Mouse (Mus musculus): ENCODE measurements around the gene Tigit.

Gene Tigit

GRCm38 (mm10) chr16:43662124-43663004 is 1.6 kb downstream of the Tigit start:
- 94% methylated on average over 10 of the region's 10 CpGs for WGBS

DNA sequence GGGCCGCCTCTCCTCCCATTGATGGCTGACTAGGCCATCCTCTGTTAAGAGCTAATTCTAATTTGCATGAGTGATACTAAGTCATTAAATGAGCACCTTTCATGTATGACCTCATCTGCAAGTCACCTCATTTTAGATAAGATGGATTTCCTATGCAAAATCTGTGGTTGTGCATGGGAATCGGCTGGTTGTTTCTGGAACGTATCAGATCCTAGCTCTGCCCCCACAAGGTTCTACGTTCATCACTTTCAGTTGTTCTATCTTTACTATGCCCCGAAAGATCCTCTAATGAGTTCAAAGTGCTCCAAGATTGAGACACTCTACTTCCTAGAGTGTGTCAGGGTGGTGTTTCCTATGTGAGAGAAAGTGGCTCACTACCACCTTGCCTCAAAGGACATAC is 2.4 kb downstream of the Tigit start:
- 95% methylated on average over 5 of the region's 5 CpGs for WGBS

DNA sequence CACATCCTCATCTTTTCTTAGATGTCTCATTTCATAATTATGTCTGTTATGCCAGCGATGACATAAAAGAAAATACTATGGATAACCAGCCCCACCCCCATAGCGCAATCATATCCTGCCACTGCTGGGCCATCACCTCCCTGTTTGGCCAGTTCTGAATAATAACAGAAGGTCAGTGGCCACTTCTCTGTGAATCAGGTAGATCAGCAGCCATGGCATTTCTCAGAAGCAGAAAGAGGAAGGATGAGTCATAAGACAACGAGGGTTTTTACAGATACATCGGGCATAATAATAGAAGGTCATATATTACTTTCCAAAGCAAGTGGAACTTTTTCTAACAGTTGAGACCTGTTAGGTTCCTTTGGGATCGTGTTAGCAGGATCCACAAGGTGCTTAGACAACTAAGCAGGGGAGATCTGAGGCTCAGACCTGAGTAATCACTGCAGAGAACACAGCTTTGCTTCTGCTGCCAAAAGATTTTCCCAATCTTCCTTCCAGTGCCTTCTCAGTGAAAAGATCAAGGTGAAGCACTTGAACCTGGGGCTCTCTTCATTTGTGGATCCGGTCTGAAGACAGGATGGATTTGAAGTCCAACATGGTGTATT is 8.7 kb downstream of the Tigit start:
- 85% methylated on average over 6 of the region's 6 CpGs for WGBS

DNA sequence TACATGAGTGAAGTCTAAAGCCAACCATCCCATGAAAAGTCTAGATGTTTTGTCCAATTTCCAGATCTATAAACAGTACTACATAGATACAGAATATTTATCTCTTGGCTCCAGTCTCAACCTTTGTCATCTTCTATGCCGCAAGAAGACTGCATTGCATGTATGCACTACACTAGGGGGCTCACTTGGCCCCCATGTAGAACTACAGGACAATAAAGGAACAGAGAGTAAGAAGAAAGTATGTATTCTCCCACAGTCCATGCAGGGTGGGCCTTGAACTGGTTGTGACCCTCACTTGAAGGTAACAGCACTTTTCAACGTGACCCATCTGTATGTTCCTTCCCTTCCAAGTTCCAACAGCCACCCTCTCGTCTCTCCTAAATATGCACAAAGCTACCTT is 9.7 kb downstream of the Tigit start:
- 90% methylated on average over 3 of the region's 3 CpGs for WGBS

DNA sequence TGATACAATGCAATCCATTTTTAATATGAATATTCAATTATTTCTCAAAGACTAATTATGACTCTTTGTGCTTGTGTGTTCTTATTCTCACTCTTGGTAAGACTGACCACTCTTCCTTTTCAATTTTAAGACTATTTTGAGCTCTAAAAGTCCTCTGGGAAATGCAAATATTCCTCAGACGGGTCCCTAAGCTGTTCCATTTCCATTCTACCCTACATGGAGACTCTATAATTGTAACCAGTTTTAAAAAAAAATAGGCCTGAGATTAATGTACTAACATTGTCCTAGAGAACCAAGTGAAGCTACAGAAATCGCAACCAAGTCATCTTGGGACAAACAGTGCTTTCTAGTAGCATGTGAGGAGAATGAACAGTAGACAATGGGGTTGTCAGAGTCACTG is 10.7 kb downstream of the Tigit start:
- 67% methylated on average over 2 of the region's 2 CpGs for WGBS

DNA sequence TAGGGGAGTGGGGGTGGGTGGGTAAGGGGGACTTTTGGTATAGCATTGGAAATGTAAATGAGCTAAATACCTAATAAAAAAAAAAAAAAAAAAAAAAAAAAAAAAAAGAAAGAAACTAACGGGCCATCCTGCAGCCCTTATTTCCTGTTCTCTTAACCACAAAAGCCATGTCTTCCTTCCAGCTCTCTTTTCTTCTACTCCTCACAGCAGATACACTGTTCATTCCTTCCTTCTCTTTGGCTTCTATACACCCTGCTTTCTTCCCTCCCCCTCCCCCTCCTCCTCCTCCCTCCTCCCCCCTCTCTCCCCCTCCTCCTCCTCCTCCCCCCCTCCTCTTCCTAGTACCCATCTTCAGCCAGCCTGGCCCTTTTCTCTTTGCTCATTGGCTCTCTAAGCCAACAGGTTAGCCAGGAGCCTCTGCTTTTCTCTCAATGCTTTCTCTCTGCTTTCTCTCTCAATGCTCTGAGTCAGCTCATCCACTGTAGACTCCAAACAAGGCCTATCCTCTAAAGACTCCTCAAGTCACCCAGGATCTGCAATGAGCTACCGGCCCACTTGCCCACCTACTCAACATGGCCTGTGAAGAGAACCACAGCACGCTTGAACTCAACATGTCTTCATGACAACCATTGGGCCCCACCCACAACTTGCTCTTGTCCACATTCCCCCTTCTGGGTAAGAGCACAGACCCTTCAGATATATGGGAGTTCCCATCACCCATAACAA is 13.4 kb downstream of the Tigit start:
- WGBS = 86% methylated on average over 3 of the region's 3 CpGs

DNA sequence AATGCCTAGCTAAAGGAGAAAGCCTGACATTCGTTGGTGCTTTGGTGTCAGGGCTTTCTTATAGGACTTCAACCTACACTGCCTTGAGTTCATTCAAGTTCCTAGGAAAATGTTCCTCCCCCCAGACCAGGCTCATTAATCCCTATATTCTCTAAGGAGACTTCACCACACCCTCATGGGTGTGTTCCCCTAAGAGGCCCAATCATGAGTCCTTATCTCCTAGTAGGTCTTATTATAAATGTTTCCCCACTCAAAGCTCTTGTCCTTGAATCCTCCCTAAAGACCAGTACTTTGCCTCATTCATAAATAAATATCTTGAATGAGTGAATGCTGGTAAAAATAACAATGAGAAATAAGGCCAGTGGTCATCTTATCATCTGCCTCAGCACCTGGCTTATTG is 16.3 kb downstream of the Tigit start:
- 90% methylated on average over 1 of the region's 1 CpGs for WGBS

- 84% methylated on average over 3 of the region's 3 CpGs for WGBS
These were observed 17.0 kb downstream of the Tigit start for GRCm38 (mm10) chr16:43646943-43647342.

DNA sequence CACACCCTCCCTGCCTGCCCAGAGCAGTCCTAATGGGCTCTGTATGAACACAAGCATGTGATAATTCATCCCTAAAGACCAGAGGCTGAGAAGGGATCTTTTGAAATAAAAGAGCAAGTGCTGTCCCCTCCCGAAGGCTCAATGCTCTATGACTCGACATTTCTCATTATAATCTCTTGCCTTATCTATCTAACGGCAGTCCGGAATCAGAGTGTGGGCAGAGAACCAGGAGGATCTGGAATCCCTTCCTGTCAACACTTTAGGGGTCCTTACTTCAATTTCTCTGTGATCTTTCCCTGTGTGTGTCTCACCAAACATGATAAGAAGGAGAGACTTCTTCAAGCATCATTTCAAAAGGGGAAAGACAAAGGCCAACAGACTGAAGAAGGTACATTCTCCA is 18.1 kb downstream of the Tigit start:
- 80% methylated on average over 4 of the region's 4 CpGs for WGBS

GRCm38 (mm10) chr16:43641230-43641629 is 22.7 kb downstream of the Tigit start:
- 86% methylated on average over 8 of the region's 8 CpGs for WGBS

- WGBS = 64% methylated on average over 21 of the region's 21 CpGs
These were observed 25.4 kb downstream of the Tigit start for GRCm38 (mm10) chr16:43638406-43639049.

GRCm38 (mm10) chr16:43637241-43637640 is 26.7 kb downstream of the Tigit start:
- 87% methylated on average over 8 of the region's 8 CpGs for WGBS

DNA sequence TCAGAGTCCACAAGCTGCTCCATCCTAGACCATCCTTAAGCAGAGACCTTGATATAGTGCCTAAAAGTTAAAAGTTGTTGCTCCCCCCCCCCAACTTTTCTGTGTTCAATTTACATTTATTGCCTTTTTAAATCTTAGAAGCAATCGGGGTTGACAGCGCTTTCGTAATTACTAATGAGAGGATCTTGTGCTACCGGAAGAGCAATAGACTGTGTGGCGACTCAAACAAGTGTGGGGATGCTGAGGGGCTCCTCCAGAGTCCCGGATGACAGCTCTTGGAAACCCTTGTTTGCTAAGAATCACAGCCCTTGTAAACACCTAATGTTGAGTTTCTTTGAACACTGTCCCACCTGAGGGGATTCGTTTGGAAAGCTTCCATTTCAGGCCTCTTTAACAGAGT is 29.9 kb downstream of the Tigit start:
- WGBS = 96% methylated on average over 7 of the region's 7 CpGs

DNA sequence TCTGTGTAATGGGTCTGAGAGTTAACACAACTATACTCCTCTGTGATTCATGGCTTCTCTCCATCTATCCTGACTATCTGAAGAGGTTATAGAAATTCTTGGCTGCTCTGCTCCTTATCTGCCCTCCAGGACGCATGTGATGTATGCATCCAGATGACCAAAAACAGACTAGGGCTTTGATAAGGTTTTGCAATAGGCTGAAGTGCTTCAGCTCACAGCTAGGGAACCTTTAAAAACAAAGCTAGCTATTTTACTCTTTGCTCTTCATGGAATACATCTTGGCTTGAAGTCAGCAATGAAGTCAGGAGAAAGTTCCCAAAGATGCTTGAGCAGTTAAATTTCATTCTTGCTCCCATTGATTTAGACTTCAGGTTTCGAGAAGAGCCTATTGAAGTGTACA is 32.2 kb downstream of the Tigit start:
- 87% methylated on average over 2 of the region's 2 CpGs for WGBS

DNA sequence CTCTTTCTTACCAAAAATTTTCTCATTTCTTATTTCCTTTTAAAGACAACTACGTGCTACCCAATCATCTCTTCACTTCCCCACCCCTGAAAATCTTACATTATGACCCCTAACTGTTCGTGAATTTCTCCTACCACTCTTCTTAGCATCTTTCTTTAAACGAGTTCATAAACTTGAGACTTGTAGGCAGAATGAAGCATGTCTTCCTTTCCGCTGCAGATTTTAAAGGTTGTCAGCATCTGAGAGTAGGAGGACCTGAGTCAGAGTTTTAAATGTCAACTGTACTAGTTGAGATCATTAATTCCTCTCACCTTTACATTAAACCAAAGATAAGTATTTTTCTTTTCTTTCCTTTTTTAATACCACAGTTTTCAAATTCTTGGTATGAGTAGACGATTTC is 35.3 kb downstream of the Tigit start:
- 76% methylated on average over 5 of the region's 5 CpGs for WGBS

- WGBS = 60% methylated on average over 5 of the region's 5 CpGs
These were observed 38.0 kb downstream of the Tigit start for GRCm38 (mm10) chr16:43625956-43626355.

GRCm38 (mm10) chr16:43625289-43625688 is 38.7 kb downstream of the Tigit start:
- WGBS = 62% methylated on average over 2 of the region's 2 CpGs

- 62% methylated on average over 4 of the region's 4 CpGs for WGBS
These were observed 39.1 kb downstream of the Tigit start for GRCm38 (mm10) chr16:43624876-43625275.

- 81% methylated on average over 5 of the region's 5 CpGs for WGBS
These were observed 40.5 kb downstream of the Tigit start for GRCm38 (mm10) chr16:43623315-43624000.

DNA sequence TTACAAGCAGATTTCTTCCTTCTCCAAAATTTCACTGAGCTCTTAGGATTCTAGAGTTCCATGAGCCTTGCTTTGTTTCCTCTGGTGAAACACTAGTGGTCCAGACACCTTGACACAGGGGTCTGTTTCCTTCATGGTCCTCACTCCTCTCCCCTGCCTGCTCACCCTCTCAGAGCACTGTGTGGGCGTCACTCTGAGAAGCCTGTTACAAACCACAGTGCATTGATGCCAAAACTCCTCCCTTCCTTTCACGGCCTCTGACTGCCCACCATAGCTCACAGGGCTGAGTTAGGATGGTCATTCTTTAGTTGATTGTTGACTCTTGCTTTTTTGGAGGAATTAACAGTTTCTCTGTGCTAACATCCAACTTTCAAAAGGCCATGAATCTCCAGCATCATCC is 43.6 kb downstream of the Tigit start:
- WGBS = 59% methylated on average over 2 of the region's 2 CpGs

DNA sequence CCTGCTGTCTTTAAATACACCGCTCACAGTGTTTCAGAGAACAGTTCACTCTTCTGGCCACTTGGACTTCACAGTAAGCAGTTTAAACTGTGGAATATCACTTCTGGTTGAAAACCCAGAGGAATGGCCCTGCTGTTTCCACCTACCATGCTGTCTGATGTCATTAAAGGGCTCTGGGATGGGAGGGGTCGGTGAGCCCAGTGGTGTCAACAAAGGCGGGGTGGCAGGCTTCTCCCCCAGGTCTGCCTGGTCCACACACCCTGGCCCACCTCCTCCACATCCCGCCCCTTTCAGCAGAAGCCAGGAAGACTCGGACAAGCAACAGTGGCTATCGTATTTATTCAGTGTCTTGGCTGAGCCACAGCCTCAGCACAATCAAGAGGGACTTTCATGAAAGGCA is 44.7 kb downstream of the Tigit start:
- WGBS = 57% methylated on average over 6 of the region's 6 CpGs

GRCm38 (mm10) chr16:43618286-43618685 is 45.7 kb downstream of the Tigit start:
- 91% methylated on average over 23 of the region's 23 CpGs for WGBS
